Mouse (Mus musculus): Measurements from ENCODE around the gene Ppcs. TPM values are rescaled to one million over a fixed set of nuclear protein-coding genes. Genes with fewer than 3 reads are reported as not detected.

Ppcs gene
- polyA plus RNA-seq (2014; fragmentation: Nextera tagmentation; extraction: Ambion mirVana): 20.9 and 24.5 TPM in 2 replicates

- 0 out of 2 replicates have a peak, but pooled peaks cover 3% of the 10 kb centered on the region for H3K36me3 ChIP-seq (ENCODE audit: control insufficient read depth, insufficient read depth, low read length)
- H3K4me2 ChIP-seq (ENCODE audit: low read length): peak within 1 kb of the TSS; percentile 94
- H3K4me3 ChIP-seq (replicated peaks; ENCODE audit: low read depth, low read length): peak within 1 kb of the TSS; percentile 59
- peaks cover 16% of the 10 kb centered on the region for H3K4me1 ChIP-seq (ENCODE audit: control insufficient read depth, insufficient read depth, low read length)
- H3K9ac ChIP-seq (replicated peaks; ENCODE audit: low read length): peak within 1 kb of the TSS; percentile 70
- peak; percentile 93 for ATAC-seq (ENCODE audit: low FRiP score, low TSS enrichment)
- WGBS: under 1% methylated on average over 52 of the region's 52 CpGs
- H3K9me3 ChIP-seq (ENCODE audit: control insufficient read depth, low read length): no peaks in the 10 kb centered on the region
- peak; percentile 93 for DNase-seq
- H3K27me3 ChIP-seq (ENCODE audit: control insufficient read depth, insufficient read depth, low read length): no peaks in the 10 kb centered on the region
- H3K27ac ChIP-seq (replicated peaks; ENCODE audit: low read depth, low read length): peak within 1 kb of the TSS; percentile 90
These were observed at the start of gene Ppcs, which contains the start of gene Zmynd12 for GRCm38 (mm10) chr4:119422294-119422964. TSS of gene Ppcs (minus strand) at chr4:119422420. TSS of gene Zmynd12 (plus strand) at chr4:119422814.

- Histone ChIP-seq H3K4me3 (replicated peaks; ENCODE audit: low read depth, low read length) (no peak overlapping the region), H3K9ac (replicated peaks; ENCODE audit: low read length) (no peak overlapping the region), H3K27me3 (ENCODE audit: control insufficient read depth, insufficient read depth, low read length) (no peaks in the 10 kb centered on the region), H3K36me3 (ENCODE audit: control insufficient read depth, insufficient read depth, low read length) (0 out of 2 replicates have a peak, but pooled peaks cover 3% of the 10 kb centered on the region), H3K4me2 (ENCODE audit: low read length) (no peak overlapping the region), H3K4me1 (ENCODE audit: control insufficient read depth, insufficient read depth, low read length) (peaks cover 4% of the 10 kb centered on the region; the same call in 1 of the 2 replicates), H3K27ac (replicated peaks; ENCODE audit: low read depth, low read length) (no peak overlapping the region), H3K9me3 (ENCODE audit: control insufficient read depth, low read length) (no peaks in the 10 kb centered on the region)
- DNase-seq (no peak), ATAC-seq (ENCODE audit: low FRiP score, low TSS enrichment) (no peak)
- 89% methylated on average over 16 of the region's 16 CpGs for WGBS
These were observed 45.6 kb upstream of the Ppcs start for GRCm38 (mm10) chr4:119467720-119468380.

- H3K9ac ChIP-seq (replicated peaks; ENCODE audit: low read length): no peak overlapping the region
- no peaks in the 10 kb centered on the region for H3K27me3 ChIP-seq (ENCODE audit: control insufficient read depth, insufficient read depth, low read length)
- H3K36me3 ChIP-seq (ENCODE audit: control insufficient read depth, insufficient read depth, low read length): 0 out of 2 replicates have a peak, but pooled peaks cover 3% of the 10 kb centered on the region
- no peak for DNase-seq
- 91% methylated on average over 5 of the region's 5 CpGs for WGBS
- ATAC-seq (ENCODE audit: low FRiP score, low TSS enrichment): no peak
- no peak overlapping the region for H3K4me2 ChIP-seq (ENCODE audit: low read length)
- no peaks in the 10 kb centered on the region for H3K9me3 ChIP-seq (ENCODE audit: control insufficient read depth, low read length)
- H3K4me1 ChIP-seq (ENCODE audit: control insufficient read depth, insufficient read depth, low read length): peaks cover 22% of the 10 kb centered on the region
- H3K4me3 ChIP-seq (replicated peaks; ENCODE audit: low read depth, low read length): no peak overlapping the region
- H3K27ac ChIP-seq (replicated peaks; ENCODE audit: low read depth, low read length): no peak overlapping the region
These were observed 43.6 kb upstream of the Ppcs start for GRCm38 (mm10) chr4:119465841-119466240.

DNA sequence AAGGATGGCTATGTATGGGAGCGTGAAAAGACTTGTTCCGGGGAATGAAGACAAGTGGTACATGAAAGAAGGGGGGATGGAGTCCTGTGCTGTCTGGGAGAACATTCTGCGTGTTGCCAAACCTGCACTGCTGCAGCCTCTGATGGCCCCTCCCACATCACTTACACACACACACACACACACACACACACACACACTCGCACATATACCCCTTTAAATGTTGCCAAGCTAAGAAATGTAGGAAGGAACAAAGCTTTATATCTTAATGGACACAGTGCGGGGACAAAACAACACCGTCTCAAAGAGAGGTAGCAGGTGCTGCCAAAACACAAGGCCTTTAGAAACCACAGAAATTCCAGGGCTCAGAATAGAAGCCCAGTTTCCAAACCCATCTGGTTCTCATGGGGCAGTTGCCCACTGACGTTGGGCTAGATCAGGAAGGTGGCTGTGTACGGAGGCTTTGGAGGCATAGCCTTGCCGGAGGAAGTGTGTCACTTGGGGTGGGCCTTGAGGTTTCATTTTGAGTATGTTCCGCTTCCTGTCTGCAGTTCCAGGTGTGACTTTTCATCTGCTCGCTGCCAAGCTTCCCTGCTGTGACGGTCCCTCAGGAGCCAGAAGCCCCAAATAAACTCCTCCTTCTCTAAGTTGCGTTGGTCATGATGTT, 41.7 kb upstream of the Ppcs start:
- no peaks in the 10 kb centered on the region for H3K27me3 ChIP-seq (ENCODE audit: control insufficient read depth, insufficient read depth, low read length)
- no peak for ATAC-seq (ENCODE audit: low FRiP score, low TSS enrichment)
- no peak overlapping the region for H3K4me2 ChIP-seq (ENCODE audit: low read length)
- 0 out of 2 replicates have a peak, but pooled peaks cover 3% of the 10 kb centered on the region for H3K36me3 ChIP-seq (ENCODE audit: control insufficient read depth, insufficient read depth, low read length)
- DNase-seq: no peak
- H3K9ac ChIP-seq (replicated peaks; ENCODE audit: low read length): no peak overlapping the region
- 83% methylated on average over 13 of the region's 13 CpGs for WGBS
- H3K4me3 ChIP-seq (replicated peaks; ENCODE audit: low read depth, low read length): no peak overlapping the region
- H3K9me3 ChIP-seq (ENCODE audit: control insufficient read depth, low read length): no peaks in the 10 kb centered on the region
- peak overlapping the region; percentile 56 for H3K27ac ChIP-seq (replicated peaks; ENCODE audit: low read depth, low read length)
- H3K4me1 ChIP-seq (ENCODE audit: control insufficient read depth, insufficient read depth, low read length): peaks cover 23% of the 10 kb centered on the region

- Histone ChIP-seq H3K4me3 (replicated peaks; ENCODE audit: low read depth, low read length) (no peak overlapping the region), H3K27me3 (ENCODE audit: control insufficient read depth, insufficient read depth, low read length) (no peaks in the 10 kb centered on the region), H3K4me2 (ENCODE audit: low read length) (no peak overlapping the region), H3K4me1 (ENCODE audit: control insufficient read depth, insufficient read depth, low read length) (peaks cover 23% of the 10 kb centered on the region), H3K36me3 (ENCODE audit: control insufficient read depth, insufficient read depth, low read length) (0 out of 2 replicates have a peak, but pooled peaks cover 3% of the 10 kb centered on the region), H3K27ac (replicated peaks; ENCODE audit: low read depth, low read length) (peak overlapping the region; percentile 56), H3K9ac (replicated peaks; ENCODE audit: low read length) (no peak overlapping the region), H3K9me3 (ENCODE audit: control insufficient read depth, low read length) (no peaks in the 10 kb centered on the region)
- DNase-seq (peak; percentile 84), ATAC-seq (ENCODE audit: low FRiP score, low TSS enrichment) (peak; percentile 49)
- 53% methylated on average over 11 of the region's 11 CpGs for WGBS
These were observed 40.9 kb upstream of the Ppcs start for GRCm38 (mm10) chr4:119462858-119463755.

- Histone ChIP-seq H3K36me3 (ENCODE audit: control insufficient read depth, insufficient read depth, low read length) (0 out of 2 replicates have a peak, but pooled peaks cover 3% of the 10 kb centered on the region), H3K4me2 (ENCODE audit: low read length) (no peak overlapping the region), H3K27me3 (ENCODE audit: control insufficient read depth, insufficient read depth, low read length) (no peaks in the 10 kb centered on the region), H3K9ac (replicated peaks; ENCODE audit: low read length) (no peak overlapping the region), H3K9me3 (ENCODE audit: control insufficient read depth, low read length) (no peaks in the 10 kb centered on the region), H3K4me1 (ENCODE audit: control insufficient read depth, insufficient read depth, low read length) (peaks cover 23% of the 10 kb centered on the region), H3K27ac (replicated peaks; ENCODE audit: low read depth, low read length) (peak overlapping the region; percentile 56), H3K4me3 (replicated peaks; ENCODE audit: low read depth, low read length) (no peak overlapping the region)
- no peak for DNase-seq
- 90% methylated on average over 3 of the region's 3 CpGs for WGBS
- no peak for ATAC-seq (ENCODE audit: low FRiP score, low TSS enrichment)
These were observed 40.2 kb upstream of the Ppcs start for GRCm38 (mm10) chr4:119462457-119462856.

GRCm38 (mm10) chr4:119460728-119461141, 38.5 kb upstream of the Ppcs start:
- Histone ChIP-seq H3K9me3 (ENCODE audit: control insufficient read depth, low read length) (no peaks in the 10 kb centered on the region), H3K9ac (replicated peaks; ENCODE audit: low read length) (no peak overlapping the region; the same call in 1 of the 2 replicates), H3K27me3 (ENCODE audit: control insufficient read depth, insufficient read depth, low read length) (no peaks in the 10 kb centered on the region), H3K36me3 (ENCODE audit: control insufficient read depth, insufficient read depth, low read length) (no peaks in the 10 kb centered on the region), H3K4me1 (ENCODE audit: control insufficient read depth, insufficient read depth, low read length) (peaks cover 23% of the 10 kb centered on the region), H3K27ac (replicated peaks; ENCODE audit: low read depth, low read length) (peak overlapping the region; percentile 84), H3K4me3 (replicated peaks; ENCODE audit: low read depth, low read length) (no peak overlapping the region), H3K4me2 (ENCODE audit: low read length) (peak overlapping the region; percentile 22; the same call in 1 of the 2 replicates)
- WGBS: 9% methylated on average over 8 of the region's 8 CpGs
- DNase-seq (peak; percentile 86), ATAC-seq (ENCODE audit: low FRiP score, low TSS enrichment) (peak; percentile 83)

- Histone ChIP-seq H3K27me3 (ENCODE audit: control insufficient read depth, insufficient read depth, low read length) (no peaks in the 10 kb centered on the region), H3K4me3 (replicated peaks; ENCODE audit: low read depth, low read length) (no peak overlapping the region), H3K9ac (replicated peaks; ENCODE audit: low read length) (no peak overlapping the region; the same call in 1 of the 2 replicates), H3K4me1 (ENCODE audit: control insufficient read depth, insufficient read depth, low read length) (peaks cover 23% of the 10 kb centered on the region), H3K4me2 (ENCODE audit: low read length) (no peak overlapping the region), H3K36me3 (ENCODE audit: control insufficient read depth, insufficient read depth, low read length) (no peaks in the 10 kb centered on the region), H3K27ac (replicated peaks; ENCODE audit: low read depth, low read length) (peak overlapping the region; percentile 84), H3K9me3 (ENCODE audit: control insufficient read depth, low read length) (no peaks in the 10 kb centered on the region)
- ATAC-seq (ENCODE audit: low FRiP score, low TSS enrichment): 0 out of 2 replicates have a peak, but pooled peaks have one; percentile 1
- WGBS: 63% methylated on average over 5 of the region's 5 CpGs
- DNase-seq: peak; percentile 64
These were observed 38.1 kb upstream of the Ppcs start for GRCm38 (mm10) chr4:119460296-119460695.

Measured in midbrain, embryonic 14.5 days (tissue).